Mouse (Mus musculus) myocyte (in vitro differentiated cells): Measurements from ENCODE around the gene Rgs9. TPM values are rescaled to one million over a fixed set of nuclear protein-coding genes. Genes with fewer than 3 reads are reported as not detected.

Source experiments
- H3K27me3 ChIP-seq: one replicate; pipeline ENCODE4 v1.6.1; 2011; ENCODE audit not compliant: control insufficient read depth, insufficient read depth, insufficient read length
- H3K36me3 ChIP-seq: one replicate; pipeline ENCODE4 v1.6.1; 2011; ENCODE audit not compliant: control insufficient read depth, insufficient read depth
- H3K4me2 ChIP-seq: one replicate; pipeline ENCODE4 v1.6.1; 2011; ENCODE audit warnings: low read depth, control low read depth
- H3K4me3 ChIP-seq: one replicate; pipeline ENCODE4 v1.5.1; 2011; ENCODE audit warnings: mild to moderate bottlenecking, control low read depth, moderate library complexity
- H3K79me2 ChIP-seq: one replicate; pipeline ENCODE4 v1.6.1; 2011; ENCODE audit not compliant: control insufficient read depth, insufficient read depth
- H3ac ChIP-seq: one replicate; pipeline ENCODE4 v1.6.1; 2011; ENCODE audit not compliant: control insufficient read depth, insufficient read length
- CEBPB ChIP-seq: IDR thresholded peaks from 2 replicates; pipeline ENCODE4 v1.6.1; 2011; ENCODE audit warnings: mild to moderate bottlenecking, moderate library complexity; ENCODE audit not compliant: poor library complexity, insufficient read depth, severe bottlenecking
- E2F4 ChIP-seq: IDR thresholded peaks from one replicate; pipeline ENCODE4 v1.6.1; 2011; ENCODE audit warnings: mild to moderate bottlenecking, control low read depth, moderate library complexity; ENCODE audit not compliant: insufficient read depth
- MAX ChIP-seq: IDR thresholded peaks from one replicate; pipeline ENCODE4 v1.6.1; 2011; ENCODE audit warnings: low read depth, mild to moderate bottlenecking, control low read depth
- MYOD1 ChIP-seq, 3 experiments: IDR thresholded peaks; one replicate each; pipeline ENCODE4 v1.6.1; 2011; ENCODE audit warnings: control low read depth in 2 of 3, low read depth in 2 of 3, mild to moderate bottlenecking in 2 of 3, moderate library complexity in 1 of 3; ENCODE audit not compliant: insufficient read length in 2 of 3, control insufficient read depth in 1 of 3
- MYOG ChIP-seq, 3 experiments: IDR thresholded peaks; one replicate each; pipeline ENCODE4 v1.6.1; 2011; ENCODE audit warnings: control low read depth in 2 of 3, low read depth in 2 of 3, mild to moderate bottlenecking in 2 of 3; ENCODE audit not compliant: insufficient read length in 2 of 3, control insufficient read depth in 1 of 3, insufficient read depth in 1 of 3
- POLR2A ChIP-seq: IDR thresholded peaks from one replicate; pipeline ENCODE4 v1.6.1; 2011; ENCODE audit warnings: low read depth, mild to moderate bottlenecking, control low read depth, moderate library complexity; ENCODE audit not compliant: insufficient read length
- POLR2AphosphoS2 ChIP-seq: IDR thresholded peaks from one replicate; pipeline ENCODE4 v1.6.1; 2011; ENCODE audit warnings: low read depth, control low read depth; ENCODE audit not compliant: insufficient read length
- REST ChIP-seq: IDR thresholded peaks from one replicate; pipeline ENCODE4 v1.6.1; 2011; ENCODE audit warnings: mild to moderate bottlenecking, control low read depth, moderate library complexity; ENCODE audit not compliant: insufficient read depth, insufficient read length
- SRF ChIP-seq: IDR thresholded peaks from one replicate; pipeline ENCODE4 v1.6.1; 2011; ENCODE audit warnings: low read depth; ENCODE audit not compliant: control insufficient read depth, insufficient read length
- TCF12 ChIP-seq: IDR thresholded peaks from one replicate; pipeline ENCODE4 v1.6.1; 2011; ENCODE audit warnings: mild to moderate bottlenecking, control low read depth; ENCODE audit not compliant: poor library complexity, insufficient read depth, severe bottlenecking
- TCF3 ChIP-seq: IDR thresholded peaks from one replicate; pipeline ENCODE4 v1.6.1; 2011; ENCODE audit warnings: low read depth, control low read depth; ENCODE audit not compliant: insufficient read length
- USF1 ChIP-seq: IDR thresholded peaks from one replicate; pipeline ENCODE4 v1.6.1; 2011; ENCODE audit warnings: low read depth, mild to moderate bottlenecking, control low read depth, moderate library complexity
- polyA plus RNA-seq: library from polyadenylated mRNA; unstranded; fragments of >200 nt; fragmentation: generic; extraction: Trizol; gene quantifications from one replicate; pipeline ENCODE4 v1.2.1, GENCODE M21; 2012; ENCODE audit warnings: missing spikeins

Gene Rgs9
- polyA plus RNA-seq, 1 experiment, result not detected

GRCm38 (mm10) chr11:109221209-109222007, 76.5 kb downstream of the Rgs9 start:
- no peak overlapping the region for H3ac ChIP-seq

GRCm38 (mm10) chr11:109218722-109219430, 79.1 kb downstream of the Rgs9 start:
- TF ChIP-seq E2F4 (no peak), CEBPB (no peak), REST (no peak), USF1 (no peak), MAX (no peak), SRF (no peak), POLR2A (no peak)
- H3K79me2 ChIP-seq, result no peaks in the 10 kb centered on the region
- no peak overlapping the region for H3K4me2 ChIP-seq
- H3K4me3 ChIP-seq, result no peak overlapping the region
- H3K36me3 ChIP-seq, result no peaks in the 10 kb centered on the region
- H3K27me3 ChIP-seq, result peaks cover 8% of the 10 kb centered on the region
- H3ac ChIP-seq, result no peak overlapping the region

More at GRCm38 (mm10) chr11:109221209-109222007, 76.5 kb downstream of the Rgs9 start:
- Histone ChIP-seq H3K36me3 (no peaks in the 10 kb centered on the region), H3K4me2 (no peak overlapping the region), H3K27me3 (peaks cover 4% of the 10 kb centered on the region), H3K79me2 (no peaks in the 10 kb centered on the region), H3K4me3 (no peak overlapping the region)
- no peak for TF ChIP-seq MYOG (IDR thresholded peaks at IDR 0.05; ENCODE audit: control insufficient read depth in 1 of 3, insufficient read depth in 1 of 3, insufficient read length in 2 of 3, low read depth in 2 of 3)
- TF ChIP-seq E2F4, result no peak
- no peak for TF ChIP-seq CEBPB
- no peak for TF ChIP-seq POLR2AphosphoS2
- TF ChIP-seq MAX, result no peak
- TF ChIP-seq POLR2A, result no peak
- no peak for TF ChIP-seq SRF
- no peak for TF ChIP-seq TCF3
- no peak for TF ChIP-seq REST
- TF ChIP-seq USF1, result no peak
- no peak for TF ChIP-seq TCF12
- TF ChIP-seq MYOD1 (IDR thresholded peaks at IDR 0.05; ENCODE audit: control insufficient read depth in 1 of 3, insufficient read length in 2 of 3, low read depth in 2 of 3), result no peak

DNA sequence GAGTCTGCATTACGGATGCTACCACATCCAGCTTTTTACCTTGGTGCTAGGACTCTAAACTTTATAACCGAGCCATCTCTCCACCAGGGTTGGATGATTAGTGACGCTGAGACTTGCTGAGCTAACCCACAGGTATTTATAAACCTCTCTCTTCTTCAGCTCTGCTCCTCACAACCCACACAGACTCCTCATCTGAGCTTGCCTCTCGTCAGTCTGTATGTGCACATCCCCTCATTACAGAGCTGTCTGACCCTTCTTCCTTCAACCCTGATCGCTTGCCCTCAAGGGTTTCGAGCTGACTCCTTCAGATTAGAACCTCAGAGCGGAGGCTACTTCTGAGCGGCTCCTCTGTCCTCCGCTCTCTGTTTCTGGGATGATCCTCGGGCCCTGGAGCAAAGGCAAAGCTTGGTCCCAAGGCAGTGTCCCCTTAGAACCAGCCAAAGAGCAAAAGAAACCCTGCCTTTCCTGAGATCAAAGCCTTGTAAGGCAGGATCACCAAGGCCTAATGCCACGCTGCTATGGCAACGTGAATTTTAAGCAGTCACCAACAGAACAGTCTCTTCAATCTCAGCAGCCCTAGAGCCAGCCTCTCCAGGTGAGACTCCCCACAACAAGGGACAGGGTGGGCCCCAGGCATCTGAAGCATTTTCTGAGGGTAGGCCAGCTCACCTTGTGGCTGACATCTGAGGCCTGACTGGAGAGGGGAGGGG, 79.9 kb downstream of the Rgs9 start:
- no peaks in the 10 kb centered on the region for H3K79me2 ChIP-seq
- H3K36me3 ChIP-seq, result no peaks in the 10 kb centered on the region
- TF ChIP-seq SRF (no peak), POLR2A (no peak), USF1 (no peak), MYOD1 (IDR thresholded peaks at IDR 0.05; ENCODE audit: control insufficient read depth in 1 of 3, insufficient read length in 2 of 3, low read depth in 2 of 3) (no peak), E2F4 (no peak), POLR2AphosphoS2 (no peak), CEBPB (no peak), MAX (no peak), TCF3 (no peak), MYOG (IDR thresholded peaks at IDR 0.05; ENCODE audit: control insufficient read depth in 1 of 3, insufficient read depth in 1 of 3, insufficient read length in 2 of 3, low read depth in 2 of 3) (no peak), REST (no peak), TCF12 (no peak)
- H3K27me3 ChIP-seq, result peaks cover 8% of the 10 kb centered on the region
- no peak overlapping the region for H3K4me2 ChIP-seq
- H3K4me3 ChIP-seq, result no peak overlapping the region
- no peak overlapping the region for H3ac ChIP-seq

- Histone ChIP-seq H3K4me2 (no peak overlapping the region), H3K79me2 (no peaks in the 10 kb centered on the region), H3K36me3 (no peaks in the 10 kb centered on the region), H3ac (no peak overlapping the region), H3K4me3 (no peak overlapping the region), H3K27me3 (peaks cover under 1% of the 10 kb centered on the region)
- TF ChIP-seq SRF, result no peak
Observed at GRCm38 (mm10) chr11:109210772-109211171, 87.2 kb downstream of the Rgs9 start.
